Mouse (Mus musculus): ENCODE data around the gene Rufy1. TPM values are rescaled to one million over a fixed set of nuclear protein-coding genes. Genes with fewer than 3 reads are reported as not detected.
"Not testable (repeated sequence)": the region's sequence is repeated elsewhere in the genome, so short reads cannot be mapped to it uniquely, and the experiment has no call there.

Rufy1 gene
- polyA plus RNA-seq, 1 experiment from 2014 or later = 21.1 TPM

DNA sequence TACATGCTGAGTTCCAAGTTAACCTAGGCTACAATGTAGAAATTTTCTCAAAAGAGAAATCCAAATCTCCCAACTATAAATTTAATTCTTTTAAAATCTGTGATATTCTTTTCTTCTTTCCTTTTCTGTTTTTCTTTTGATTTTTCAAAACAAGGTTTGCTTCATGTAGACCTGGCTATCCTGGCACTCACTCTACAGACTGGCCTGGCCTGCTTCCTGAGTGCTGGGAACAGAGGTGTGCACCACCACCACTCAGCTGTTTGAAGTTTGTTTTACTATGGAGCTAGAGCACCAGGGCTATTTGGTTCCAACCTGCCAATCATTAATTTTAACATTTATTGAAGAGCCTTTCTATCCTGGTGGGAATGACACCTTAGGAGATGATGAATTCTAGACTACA, 57.8 kb downstream of the Rufy1 start:
- H3K4me1 ChIP-seq = peaks cover 52% of the 10 kb centered on the region
- H3K27ac ChIP-seq (replicated peaks) = no peak overlapping the region
- H3K36me3 ChIP-seq = no peaks in the 10 kb centered on the region
- no peak overlapping the region for H3K4me3 ChIP-seq
- H3K27me3 ChIP-seq (ENCODE audit: low read depth, poor library complexity, severe bottlenecking) = peaks cover 43% of the 10 kb centered on the region
- no peak for DNase-seq (ENCODE audit: low spot score)
- H3K9me3 ChIP-seq (replicated peaks) = no peaks in the 10 kb centered on the region

GRCm38 (mm10) chr11:50371911-50372310, 59.0 kb downstream of the Rufy1 start:
- Histone ChIP-seq H3K4me3 (peak overlapping the region; percentile 49), H3K9me3 (replicated peaks) (no peaks in the 10 kb centered on the region), H3K27ac (replicated peaks) (peak overlapping the region; percentile 82; the same call in 1 of the 2 replicates), H3K36me3 (no peaks in the 10 kb centered on the region), H3K4me1 (peaks cover 50% of the 10 kb centered on the region), H3K27me3 (ENCODE audit: low read depth, poor library complexity, severe bottlenecking) (peaks cover 52% of the 10 kb centered on the region)
- no peak for DNase-seq (ENCODE audit: low spot score)
- WGBS = 96% methylated on average over 1 of the region's 1 CpGs

- peaks cover 57% of the 10 kb centered on the region for H3K27me3 ChIP-seq (ENCODE audit: low read depth, poor library complexity, severe bottlenecking)
- no peaks in the 10 kb centered on the region for H3K36me3 ChIP-seq
- peaks cover 45% of the 10 kb centered on the region for H3K4me1 ChIP-seq
- DNase-seq (ENCODE audit: low spot score) = peak; percentile 78
- 3% methylated on average over 18 of the region's 18 CpGs for WGBS
- H3K4me3 ChIP-seq = peak overlapping the region; percentile 49
- no peaks in the 10 kb centered on the region for H3K9me3 ChIP-seq (replicated peaks)
- H3K27ac ChIP-seq (replicated peaks) = peak overlapping the region; percentile 82
Observed at GRCm38 (mm10) chr11:50371399-50371841, 59.5 kb downstream of the Rufy1 start.

DNA sequence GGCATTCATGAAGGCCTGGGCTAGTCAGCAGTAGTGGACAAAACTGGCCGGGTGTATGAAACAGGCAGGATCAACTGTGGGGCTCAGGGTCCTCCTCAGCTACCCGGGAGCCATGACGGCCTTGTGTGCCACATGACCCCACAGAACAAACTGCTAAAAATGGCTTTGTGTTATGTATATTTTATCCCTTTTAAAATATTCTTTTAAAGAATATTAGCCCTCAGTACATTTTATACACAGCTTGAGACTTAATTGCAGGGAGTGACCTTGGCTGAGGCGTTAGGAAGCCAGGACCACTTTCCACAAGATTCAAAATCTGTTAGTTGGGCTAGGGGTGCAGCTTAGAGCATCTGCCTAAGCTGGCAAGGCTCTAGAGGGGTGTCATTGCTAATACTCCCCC, 60.0 kb downstream of the Rufy1 start:
- no peaks in the 10 kb centered on the region for H3K36me3 ChIP-seq
- H3K4me3 ChIP-seq = peak overlapping the region; percentile 49
- H3K4me1 ChIP-seq = peaks cover 40% of the 10 kb centered on the region
- DNase-seq (ENCODE audit: low spot score) = no peak
- peak overlapping the region; percentile 82 for H3K27ac ChIP-seq (replicated peaks)
- WGBS = 63% methylated on average over 4 of the region's 4 CpGs
- no peaks in the 10 kb centered on the region for H3K9me3 ChIP-seq (replicated peaks)
- peaks cover 55% of the 10 kb centered on the region for H3K27me3 ChIP-seq (ENCODE audit: low read depth, poor library complexity, severe bottlenecking)

DNA sequence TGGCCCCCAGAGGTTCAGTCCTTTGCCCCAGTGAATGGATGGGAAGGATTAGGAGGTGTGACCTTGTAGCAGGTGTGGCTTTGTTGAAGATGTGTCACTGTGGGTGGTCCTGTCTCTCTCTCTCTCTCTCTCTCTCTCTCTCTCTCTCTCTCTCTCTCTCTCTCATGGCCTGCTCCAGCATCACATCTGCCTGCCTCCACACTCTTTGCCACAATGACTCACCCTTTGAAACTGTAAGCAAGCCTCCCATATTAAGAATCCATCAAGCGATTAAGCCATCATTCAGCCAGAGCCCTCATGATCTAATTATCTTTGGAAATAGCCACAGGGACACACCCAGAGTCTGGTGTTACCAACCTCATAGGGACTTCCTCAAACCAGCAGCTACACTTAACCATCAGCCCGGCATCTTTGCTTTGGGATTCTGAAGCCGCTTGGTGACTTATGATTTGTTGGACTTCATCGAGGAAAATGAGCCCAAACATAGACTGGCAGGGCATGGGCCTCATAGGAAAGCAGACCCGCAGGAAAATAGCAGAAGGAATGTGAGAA, 61.5 kb downstream of the Rufy1 start:
- Histone ChIP-seq H3K9me3 (replicated peaks) (no peaks in the 10 kb centered on the region), H3K27me3 (ENCODE audit: low read depth, poor library complexity, severe bottlenecking) (peaks cover 44% of the 10 kb centered on the region), H3K4me3 (no peak overlapping the region), H3K36me3 (no peaks in the 10 kb centered on the region), H3K4me1 (peaks cover 25% of the 10 kb centered on the region), H3K27ac (replicated peaks) (no peak overlapping the region)
- 93% methylated on average over 5 of the region's 5 CpGs for WGBS
- no peak for DNase-seq (ENCODE audit: low spot score)

- Histone ChIP-seq H3K9me3 (replicated peaks) (no peaks in the 10 kb centered on the region), H3K4me1 (peaks cover 22% of the 10 kb centered on the region), H3K27ac (replicated peaks) (no peak overlapping the region), H3K4me3 (no peak overlapping the region), H3K36me3 (no peaks in the 10 kb centered on the region), H3K27me3 (ENCODE audit: low read depth, poor library complexity, severe bottlenecking) (peaks cover 27% of the 10 kb centered on the region)
- WGBS = 94% methylated on average over 9 of the region's 9 CpGs
- DNase-seq (ENCODE audit: low spot score) = no peak
Observed at GRCm38 (mm10) chr11:50367531-50367930, 63.4 kb downstream of the Rufy1 start.

- no peaks in the 10 kb centered on the region for H3K9me3 ChIP-seq (replicated peaks)
Observed at GRCm38 (mm10) chr11:50365322-50365721, 65.6 kb downstream of the Rufy1 start.

GRCm38 (mm10) chr11:50364548-50364947, 66.4 kb downstream of the Rufy1 start:
- Histone ChIP-seq H3K27ac (replicated peaks) (no peak overlapping the region), H3K4me3 (no peak overlapping the region), H3K36me3 (no peaks in the 10 kb centered on the region), H3K27me3 (ENCODE audit: low read depth, poor library complexity, severe bottlenecking) (peaks cover 40% of the 10 kb centered on the region), H3K9me3 (replicated peaks) (no peaks in the 10 kb centered on the region), H3K4me1 (peaks cover 7% of the 10 kb centered on the region)
- WGBS = 15% methylated on average over 4 of the region's 4 CpGs
- DNase-seq (ENCODE audit: low spot score) = peak; percentile 65

More at GRCm38 (mm10) chr11:50365322-50365721, 65.6 kb downstream of the Rufy1 start:
- DNase-seq (ENCODE audit: low spot score) = no peak
- H3K27ac ChIP-seq (replicated peaks) = no peak overlapping the region
- peaks cover 33% of the 10 kb centered on the region for H3K27me3 ChIP-seq (ENCODE audit: low read depth, poor library complexity, severe bottlenecking)
- H3K4me1 ChIP-seq = peaks cover 7% of the 10 kb centered on the region
- H3K36me3 ChIP-seq = no peaks in the 10 kb centered on the region
- no peak overlapping the region for H3K4me3 ChIP-seq

- H3K9me3 ChIP-seq (replicated peaks); H3K27ac ChIP-seq (replicated peaks); H3K4me3 ChIP-seq; DNase-seq (ENCODE audit: low spot score); H3K36me3 ChIP-seq: not testable (repeated sequence)
- 68% methylated on average over 1 of the region's 1 CpGs for WGBS
- H3K4me1 ChIP-seq = peaks cover 11% of the 10 kb centered on the region
- peaks cover 50% of the 10 kb centered on the region for H3K27me3 ChIP-seq (ENCODE audit: low read depth, poor library complexity, severe bottlenecking)
Observed at GRCm38 (mm10) chr11:50361282-50361681, 69.6 kb downstream of the Rufy1 start.

- H3K27me3 ChIP-seq (ENCODE audit: low read depth, poor library complexity, severe bottlenecking) = peaks cover 48% of the 10 kb centered on the region
- peaks cover 11% of the 10 kb centered on the region for H3K4me1 ChIP-seq
- peak; percentile 67 for DNase-seq (ENCODE audit: low spot score)
- peak overlapping the region; percentile 76 for H3K27ac ChIP-seq (replicated peaks)
- peak overlapping the region; percentile 68 for H3K4me3 ChIP-seq
- no peaks in the 10 kb centered on the region for H3K9me3 ChIP-seq (replicated peaks)
- WGBS = 2% methylated on average over 74 of the region's 74 CpGs
- no peaks in the 10 kb centered on the region for H3K36me3 ChIP-seq
Observed at GRCm38 (mm10) chr11:50358950-50359861, 71.7 kb downstream of the Rufy1 start.

DNA sequence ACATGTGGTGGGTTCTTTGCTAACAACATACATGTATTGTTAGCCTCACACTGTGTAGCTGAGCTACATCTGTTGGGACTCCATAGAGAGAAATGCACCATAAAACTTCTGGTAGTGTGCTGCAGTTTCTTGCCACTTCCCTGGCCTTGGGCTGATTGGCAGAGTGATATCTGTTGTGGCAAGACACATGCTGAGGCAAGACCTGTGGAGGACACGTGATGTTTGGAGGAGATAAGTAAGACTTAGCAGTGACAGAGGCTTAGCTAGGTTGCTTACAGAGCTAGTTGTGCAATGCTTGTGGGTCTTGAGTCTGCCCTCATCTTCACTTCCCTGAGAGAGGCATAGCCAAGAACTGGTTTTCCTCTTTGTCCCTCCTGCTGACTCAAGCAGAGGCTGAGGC, 75.5 kb downstream of the Rufy1 start:
- H3K4me3 ChIP-seq = no peak overlapping the region
- no peaks in the 10 kb centered on the region for H3K36me3 ChIP-seq
- no peak overlapping the region for H3K27ac ChIP-seq (replicated peaks)
- 82% methylated on average over 1 of the region's 1 CpGs for WGBS
- H3K27me3 ChIP-seq (ENCODE audit: low read depth, poor library complexity, severe bottlenecking) = peaks cover 32% of the 10 kb centered on the region
- no peaks in the 10 kb centered on the region for H3K9me3 ChIP-seq (replicated peaks)
- peaks cover 11% of the 10 kb centered on the region for H3K4me1 ChIP-seq
- no peak for DNase-seq (ENCODE audit: low spot score)

DNA sequence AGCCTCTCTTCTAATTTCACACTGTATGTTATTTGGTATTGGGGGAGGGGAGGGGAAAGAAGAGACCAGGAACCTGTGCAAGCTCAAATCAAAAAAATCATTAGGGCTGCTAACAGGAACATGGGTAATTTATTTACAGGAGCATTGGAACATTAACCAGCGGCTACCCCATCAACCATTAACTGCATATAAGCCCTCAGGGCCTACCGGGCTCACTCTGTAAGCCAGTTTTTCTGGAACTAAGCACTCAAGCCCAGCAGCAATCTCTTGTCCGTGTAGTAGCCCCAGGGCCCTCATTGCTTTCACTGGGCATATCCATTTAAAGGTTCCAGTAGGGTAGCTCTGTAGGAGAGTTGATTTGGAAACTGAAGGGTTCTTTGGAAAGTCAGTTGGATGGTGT, 76.1 kb downstream of the Rufy1 start:
- Histone ChIP-seq H3K27ac (replicated peaks) (no peak overlapping the region), H3K4me3 (no peak overlapping the region), H3K4me1 (peaks cover 11% of the 10 kb centered on the region), H3K36me3 (no peaks in the 10 kb centered on the region), H3K9me3 (replicated peaks) (no peaks in the 10 kb centered on the region), H3K27me3 (ENCODE audit: low read depth, poor library complexity, severe bottlenecking) (peaks cover 27% of the 10 kb centered on the region)
- WGBS = 79% methylated on average over 3 of the region's 3 CpGs
- no peak for DNase-seq (ENCODE audit: low spot score)

GRCm38 (mm10) chr11:50354162-50354561, 76.8 kb downstream of the Rufy1 start, which contains the start of gene Cby3:
TSS of gene Cby3 (plus strand) at chr11:50354462.
- no peak for DNase-seq (ENCODE audit: low spot score)
- Histone ChIP-seq H3K27me3 (ENCODE audit: low read depth, poor library complexity, severe bottlenecking) (peaks cover 21% of the 10 kb centered on the region), H3K4me3 (no peak within 1 kb of the TSS), H3K9me3 (replicated peaks) (no peaks in the 10 kb centered on the region), H3K4me1 (peaks cover 5% of the 10 kb centered on the region), H3K27ac (replicated peaks) (no peak within 1 kb of the TSS), H3K36me3 (no peaks in the 10 kb centered on the region)
